In the genomic region with DNA sequence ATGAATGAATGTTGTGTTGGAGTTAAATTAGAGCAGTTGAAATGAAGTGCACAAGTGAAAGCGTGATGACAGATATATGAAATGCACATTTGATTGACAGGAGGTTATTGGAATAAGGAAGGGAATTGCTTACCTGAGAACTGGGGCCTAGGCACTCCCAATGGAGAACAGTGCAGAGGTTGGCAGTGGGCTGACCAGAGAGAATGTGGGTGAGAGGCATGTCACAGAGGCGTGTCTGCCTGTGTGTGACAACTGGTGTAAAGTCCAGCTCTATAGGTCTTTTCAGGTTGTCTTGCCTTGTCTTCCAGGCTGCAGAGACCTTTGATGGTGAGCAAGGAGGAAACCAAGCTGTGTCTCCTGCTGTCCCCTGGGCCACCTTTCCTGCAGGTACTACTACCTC, we compare ENCODE assay signal across 16 mouse cellular contexts.
"Had no signal": no experiment of that assay in that cellular context is flagged by ENCODE, and none has a peak within 500 bp of the region (broad histone marks: within the 10 kb centered on the region; RNA-seq: fewer than 3 reads in every experiment).

No protein-coding gene starts in this region.

- DNase-seq: lung, adult 18-20 months; lung, embryonic 14.5 days; lung, postnatal 10 days; lung, postnatal 4 days; midbrain, embryonic 14.5 days; right cerebral cortex, postnatal 14 days; thymus, adult 18-20 months; thymus, postnatal 14 days; thymus, postnatal 36 days had no signal

- H3K4me3 ChIP-seq: midbrain, embryonic 10.5 days; midbrain, embryonic 12.5 days; myocyte; neural tube, embryonic 13.5 days; neural tube, embryonic 15.5 days; stomach, embryonic 15.5 days had no signal

- ATAC-seq: midbrain, embryonic 16.5 days had no signal

- H3K4me2 ChIP-seq: lung, embryonic 14.5 days; midbrain, embryonic 12.5 days; neural tube, embryonic 13.5 days; neural tube, embryonic 15.5 days; stomach, embryonic 15.5 days had no signal

- H3K9ac ChIP-seq: lung, embryonic 14.5 days; midbrain, embryonic 12.5 days; neural tube, embryonic 13.5 days; neural tube, embryonic 15.5 days; stomach, embryonic 15.5 days had no signal

- H3K36me3 ChIP-seq: midbrain, embryonic 12.5 days; stomach, embryonic 15.5 days had no signal

- H3K27me3 ChIP-seq: midbrain, embryonic 12.5 days; neural tube, embryonic 13.5 days; neural tube, embryonic 15.5 days; stomach, embryonic 15.5 days had no signal

- H3K9me3 ChIP-seq: midbrain, embryonic 10.5 days; midbrain, embryonic 12.5 days; neural tube, embryonic 15.5 days; stomach, embryonic 15.5 days had no signal

- H3K4me1 ChIP-seq: midbrain, embryonic 10.5 days; midbrain, embryonic 12.5 days; neural tube, embryonic 13.5 days; neural tube, embryonic 15.5 days had no signal

- H3K27ac ChIP-seq: midbrain, embryonic 10.5 days; midbrain, embryonic 12.5 days; neural tube, embryonic 13.5 days; neural tube, embryonic 15.5 days; stomach, embryonic 15.5 days had no signal
